Mouse (Mus musculus) midbrain, embryonic 11.5 days (tissue): Measurements from ENCODE around the gene Ppp3ca. TPM values are rescaled to one million over a fixed set of nuclear protein-coding genes. Genes with fewer than 3 reads are reported as not detected.

ENCODE experiments used
- ATAC-seq: fragments of 200-750 bp; cut with Nextera tagmentation; 2 replicates; pipeline ENCODE4 v1.8.0; 2017; ENCODE audit warnings: moderate TSS enrichment, moderate library complexity; ENCODE audit not compliant: low FRiP score
- DNase-seq: peaks from one replicate; pipeline ENCODE4 v3.0.0; 2015; ENCODE audit warnings: low spot score; ENCODE audit errors: missing footprints
- H3K27ac ChIP-seq: fragments of 300-500 bp; sonication (generic); 2 replicates; pipeline ENCODE4 v1.5.1; 2014; ENCODE audit warnings: low read depth, low read length
- H3K27me3 ChIP-seq: fragments of 300-500 bp; sonication (generic); 2 replicates; pipeline ENCODE4 v1.6.1; 2014; ENCODE audit warnings: mild to moderate bottlenecking, low read length, moderate library complexity, mixed read lengths; ENCODE audit not compliant: control insufficient read depth, insufficient read depth
- H3K36me3 ChIP-seq: fragments of 300-500 bp; sonication (generic); 2 replicates; pipeline ENCODE4 v1.6.1; 2014; ENCODE audit warnings: mild to moderate bottlenecking, low read length, moderate library complexity, mixed read lengths; ENCODE audit not compliant: control insufficient read depth, insufficient read depth
- H3K4me1 ChIP-seq: fragments of 300-500 bp; sonication (generic); 2 replicates; pipeline ENCODE4 v1.6.1; 2014; ENCODE audit warnings: low read length; ENCODE audit not compliant: control insufficient read depth, insufficient read depth
- H3K4me2 ChIP-seq: fragments of 300-500 bp; sonication (generic); 2 replicates; pipeline ENCODE4 v1.6.1; 2014; ENCODE audit warnings: mild to moderate bottlenecking, moderate library complexity
- H3K4me3 ChIP-seq: fragments of 300-500 bp; sonication (generic); 2 replicates; pipeline ENCODE4 v1.5.1; 2014; ENCODE audit warnings: low read depth, low read length
- H3K9ac ChIP-seq: fragments of 300-500 bp; sonication (generic); 2 replicates; pipeline ENCODE4 v1.6.1; 2014; ENCODE audit warnings: low read length
- H3K9me3 ChIP-seq: fragments of 300-500 bp; sonication (generic); 2 replicates; pipeline ENCODE4 v1.6.1; 2016; ENCODE audit warnings: low read length; ENCODE audit not compliant: control insufficient read depth
- WGBS: fragments of 180-500 bp; shearing (Covaris S2); extraction: QIAGEN DNeasy Blood & Tissue Kit; methylation state at CpG from one replicate; pipeline ENCODE4 v1.1.7; 2014; 5-methylcytosine and 5-hydroxymethylcytosine counted together
- polyA plus RNA-seq: library from polyadenylated mRNA; unstranded; fragments of >200 nt; fragmentation: Nextera tagmentation; extraction: Ambion mirVana; gene quantifications from 2 replicates; pipeline ENCODE4 v1.2.1, GENCODE M21; 2014

Gene Ppp3ca
- polyA plus RNA-seq, 1 experiment from 2014 or later: 57.8 TPM

DNA sequence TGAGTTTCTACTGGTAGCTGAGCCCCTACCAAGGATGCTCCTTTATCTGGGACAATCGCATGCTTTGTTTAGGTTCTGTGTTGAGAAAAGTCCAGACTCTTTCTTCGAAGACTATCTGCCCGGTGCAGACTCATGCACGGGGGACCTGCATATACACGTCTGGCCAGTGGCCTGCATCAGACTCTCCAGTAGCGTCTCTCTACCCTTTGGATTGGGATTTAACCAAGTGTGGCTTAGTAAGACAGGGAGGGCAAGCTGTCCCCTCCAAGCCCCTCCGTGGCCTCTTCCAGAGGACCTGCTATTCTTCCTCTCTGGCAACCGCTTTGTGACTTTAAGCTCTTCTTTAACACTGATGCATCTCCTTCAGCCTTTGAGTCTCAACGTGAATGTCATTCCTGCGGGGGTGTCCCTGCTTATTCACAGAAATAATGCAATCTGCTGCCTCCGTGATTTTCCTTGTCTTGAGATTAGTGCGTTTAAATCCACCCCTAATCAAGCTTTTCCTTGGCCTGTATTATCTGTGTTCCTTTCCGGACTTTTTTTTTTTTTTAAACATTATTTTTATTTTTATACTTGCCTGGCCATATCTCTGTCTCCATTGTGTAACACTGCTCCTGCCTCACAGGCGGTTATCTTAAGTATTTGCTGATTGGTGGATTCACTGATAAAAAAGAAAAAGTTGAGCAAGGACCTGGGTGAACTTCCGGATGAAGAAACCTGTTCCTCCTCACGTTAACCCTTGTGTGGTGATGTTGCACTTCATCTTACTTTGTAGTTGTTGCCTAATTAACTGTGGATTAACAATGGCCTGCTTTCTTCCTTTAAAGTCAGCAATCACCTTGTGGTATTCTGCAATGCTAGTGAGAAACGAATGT is 166.6 kb downstream of the Ppp3ca start:
- H3K9ac ChIP-seq: no peak overlapping the region
- H3K4me3 ChIP-seq: no peak overlapping the region
- 24% methylated on average over 17 of the region's 17 CpGs for WGBS
- no peak overlapping the region for H3K4me2 ChIP-seq
- ATAC-seq (peak; percentile 67), DNase-seq (no peak)
- H3K27me3 ChIP-seq: no peaks in the 10 kb centered on the region
- peaks cover 34% of the 10 kb centered on the region for H3K4me1 ChIP-seq
- no peaks in the 10 kb centered on the region for H3K9me3 ChIP-seq
- peak overlapping the region; percentile 41; the same call in 1 of the 2 replicates for H3K27ac ChIP-seq
- no peaks in the 10 kb centered on the region for H3K36me3 ChIP-seq

GRCm38 (mm10) chr3:136837589-136837988 is 167.7 kb downstream of the Ppp3ca start:
- Histone ChIP-seq H3K4me2 (no peak overlapping the region), H3K4me3 (no peak overlapping the region), H3K9ac (no peak overlapping the region), H3K36me3 (no peaks in the 10 kb centered on the region), H3K27me3 (no peaks in the 10 kb centered on the region), H3K27ac (no peak overlapping the region), H3K4me1 (peaks cover 31% of the 10 kb centered on the region), H3K9me3 (no peaks in the 10 kb centered on the region)
- 94% methylated on average over 3 of the region's 3 CpGs for WGBS
- ATAC-seq (no peak), DNase-seq (no peak)

- ATAC-seq: no peak
- H3K4me3 ChIP-seq: no peak overlapping the region
- H3K4me2 ChIP-seq: no peak overlapping the region
- peaks cover 17% of the 10 kb centered on the region for H3K4me1 ChIP-seq
- WGBS: 54% methylated on average over 3 of the region's 3 CpGs
- no peak overlapping the region for H3K27ac ChIP-seq
- no peaks in the 10 kb centered on the region for H3K9me3 ChIP-seq
- H3K9ac ChIP-seq: no peak overlapping the region
- no peak for DNase-seq
- no peaks in the 10 kb centered on the region for H3K36me3 ChIP-seq
- no peaks in the 10 kb centered on the region for H3K27me3 ChIP-seq
These were observed 171.4 kb downstream of the Ppp3ca start for GRCm38 (mm10) chr3:136841282-136841681.

GRCm38 (mm10) chr3:136842384-136842783 is 172.5 kb downstream of the Ppp3ca start:
- no peak for DNase-seq
- Histone ChIP-seq H3K4me2 (no peak overlapping the region), H3K36me3 (no peaks in the 10 kb centered on the region), H3K27ac (no peak overlapping the region), H3K4me3 (no peak overlapping the region), H3K4me1 (peaks cover 13% of the 10 kb centered on the region), H3K9me3 (no peaks in the 10 kb centered on the region), H3K27me3 (no peaks in the 10 kb centered on the region), H3K9ac (no peak overlapping the region)
- peak; percentile 34; the same call in 1 of the 2 replicates for ATAC-seq
- WGBS: 56% methylated on average over 1 of the region's 1 CpGs

GRCm38 (mm10) chr3:136843811-136844491 is 174.0 kb downstream of the Ppp3ca start:
- DNase-seq: peak; percentile 90
- Histone ChIP-seq H3K9ac (no peak overlapping the region), H3K4me1 (peaks cover 13% of the 10 kb centered on the region), H3K4me3 (no peak overlapping the region), H3K9me3 (no peaks in the 10 kb centered on the region), H3K4me2 (no peak overlapping the region), H3K27me3 (no peaks in the 10 kb centered on the region), H3K36me3 (no peaks in the 10 kb centered on the region), H3K27ac (no peak overlapping the region)
- 53% methylated on average over 7 of the region's 7 CpGs for WGBS
- ATAC-seq: peak; percentile 38

DNA sequence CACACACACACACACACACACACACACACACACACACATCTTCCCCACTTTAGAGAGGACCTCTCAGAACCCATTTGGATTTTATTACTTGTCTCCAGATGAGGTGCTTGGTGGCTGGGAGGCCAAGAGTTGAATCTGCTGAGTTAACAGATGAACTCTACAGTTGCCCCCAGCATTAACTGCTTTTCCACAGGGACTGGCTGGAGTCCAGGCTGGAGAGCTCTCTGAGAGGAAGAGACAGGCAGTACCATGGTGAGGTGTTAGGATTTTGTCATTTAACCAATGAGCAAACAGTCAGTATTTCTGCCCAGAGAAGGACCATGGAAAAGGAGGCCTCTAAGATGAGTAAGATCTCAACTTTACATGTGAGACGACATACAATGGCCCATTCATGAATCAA is 179.1 kb downstream of the Ppp3ca start:
- 82% methylated on average over 1 of the region's 1 CpGs for WGBS
- Histone ChIP-seq H3K9ac (no peak overlapping the region), H3K9me3 (no peaks in the 10 kb centered on the region), H3K4me3 (no peak overlapping the region), H3K4me1 (peaks cover 3% of the 10 kb centered on the region; the same call in 1 of the 2 replicates), H3K27me3 (no peaks in the 10 kb centered on the region), H3K4me2 (no peak overlapping the region), H3K27ac (no peak overlapping the region), H3K36me3 (no peaks in the 10 kb centered on the region)
- ATAC-seq (no peak), DNase-seq (peak; percentile 71)

GRCm38 (mm10) chr3:136852921-136853320 is 183.0 kb downstream of the Ppp3ca start:
- no peaks in the 10 kb centered on the region for H3K9me3 ChIP-seq
- no peak overlapping the region for H3K9ac ChIP-seq

GRCm38 (mm10) chr3:136853596-136853995 is 183.7 kb downstream of the Ppp3ca start:
- WGBS: 89% methylated on average over 4 of the region's 4 CpGs
- H3K27me3 ChIP-seq: no peaks in the 10 kb centered on the region
- no peak overlapping the region for H3K27ac ChIP-seq
- no peaks in the 10 kb centered on the region for H3K9me3 ChIP-seq
- H3K4me2 ChIP-seq: no peak overlapping the region
- no peaks in the 10 kb centered on the region for H3K36me3 ChIP-seq
- no peak overlapping the region for H3K9ac ChIP-seq
- DNase-seq (no peak), ATAC-seq (no peak)
- no peak overlapping the region for H3K4me3 ChIP-seq
- no peaks in the 10 kb centered on the region for H3K4me1 ChIP-seq

More at GRCm38 (mm10) chr3:136852921-136853320, 183.0 kb downstream of the Ppp3ca start:
- Histone ChIP-seq H3K27me3 (no peaks in the 10 kb centered on the region), H3K4me3 (no peak overlapping the region), H3K4me2 (no peak overlapping the region), H3K36me3 (no peaks in the 10 kb centered on the region), H3K4me1 (no peaks in the 10 kb centered on the region), H3K27ac (no peak overlapping the region)
- DNase-seq (no peak), ATAC-seq (no peak)
- WGBS: 86% methylated on average over 6 of the region's 6 CpGs

DNA sequence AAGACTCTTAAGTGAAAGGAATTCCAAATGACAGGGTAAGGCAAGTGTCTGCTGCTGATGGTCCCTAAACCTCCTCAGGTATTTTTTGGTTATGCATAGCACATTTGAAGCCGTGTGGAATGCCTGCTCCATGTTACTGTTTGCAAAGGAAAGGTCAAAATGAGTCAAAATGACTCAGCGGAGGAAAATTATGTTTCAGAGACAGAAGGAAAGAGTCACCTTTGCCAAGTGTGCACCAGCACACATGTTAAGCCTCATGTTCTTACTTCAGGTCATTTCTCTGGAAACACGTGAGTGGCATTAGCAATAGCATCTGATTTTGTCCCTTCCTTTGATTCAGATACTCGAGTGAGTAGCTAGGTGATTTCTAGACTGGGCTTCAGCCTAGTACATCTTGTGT is 186.1 kb downstream of the Ppp3ca start:
- H3K4me3 ChIP-seq: no peak overlapping the region
- H3K27me3 ChIP-seq: no peaks in the 10 kb centered on the region
- 86% methylated on average over 4 of the region's 4 CpGs for WGBS
- no peaks in the 10 kb centered on the region for H3K36me3 ChIP-seq
- ATAC-seq (no peak), DNase-seq (no peak)
- no peak overlapping the region for H3K27ac ChIP-seq
- H3K4me2 ChIP-seq: no peak overlapping the region
- no peaks in the 10 kb centered on the region for H3K4me1 ChIP-seq
- no peak overlapping the region for H3K9ac ChIP-seq
- H3K9me3 ChIP-seq: no peaks in the 10 kb centered on the region
